Mouse (Mus musculus) E14TG2a.4 (cell line): Measurements from ENCODE around the gene Aip.

Experiments used
- CTCF ChIP-seq: conservative IDR thresholded peaks from 2 replicates; pipeline ENCODE4 v1.5.1; 2014; ENCODE audit warnings: low read length
- NANOG ChIP-seq: IDR thresholded peaks from 2 replicates; pipeline ENCODE4 v1.6.1; 2014; ENCODE audit warnings: borderline replicate concordance, low read length, mixed read lengths
- POU5F1 ChIP-seq: IDR thresholded peaks from 2 replicates; pipeline ENCODE4 v1.6.1; 2014; ENCODE audit warnings: low read length, borderline replicate concordance

GRCm38 (mm10) chr19:4099837-4100717 lies 25.6 kb downstream of the Aip start, which contains the start of gene Pitpnm1:
- TF ChIP-seq NANOG (no peak), CTCF (no peak), POU5F1 (no peak)
